Mouse (Mus musculus) mouse embryonic stem cell (cell line): ENCODE results near the gene Dcps.

Experiments used
- in situ Hi-C, 2 experiments: fragments of 300-500 bp; cut with MboI; formaldehyde crosslinking; loops; 1 replicate in 1 of 2; 3 replicates in 1 of 2; pipeline ENCODE4 v1.14.3; 2019 to 2020; ENCODE audit warnings: low sequenced_read_pairs in 2 of 2, low pct_unique_long_range_greater_than_20kb in 1 of 2, mixed read lengths in 1 of 2; ENCODE audit not compliant: unreplicated experiment in 1 of 2

Gene Dcps

GRCm38 (mm10) chr9:35175251-35176123 lies at the start of gene Dcps:
Dcps (minus strand) TSS chr9:35176061.
- in situ Hi-C loops = no loop called here

- in situ Hi-C loops = no loop called here
These were observed 47.6 kb upstream of the Dcps start for GRCm38 (mm10) chr9:35223466-35223865.

DNA sequence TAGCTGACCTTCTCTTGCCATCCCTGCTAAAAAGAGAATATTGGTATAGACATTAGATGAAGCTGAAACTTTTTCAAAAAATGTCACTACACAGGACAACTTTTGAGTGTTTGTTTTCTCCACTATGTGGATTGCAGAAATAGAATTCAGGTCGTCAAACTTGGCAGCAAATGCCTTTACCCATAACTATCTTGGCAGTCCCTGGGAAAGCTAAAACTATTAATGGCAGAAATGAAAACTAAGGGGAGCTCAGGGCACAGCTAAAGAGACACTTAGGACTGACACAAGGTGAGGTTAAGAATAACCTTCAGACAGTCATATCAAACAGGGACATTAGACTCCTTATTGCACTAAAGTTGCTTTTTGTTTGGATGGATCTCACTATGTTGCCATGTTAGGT lies 42.1 kb upstream of the Dcps start:
- in situ Hi-C loops = no loop called here

DNA sequence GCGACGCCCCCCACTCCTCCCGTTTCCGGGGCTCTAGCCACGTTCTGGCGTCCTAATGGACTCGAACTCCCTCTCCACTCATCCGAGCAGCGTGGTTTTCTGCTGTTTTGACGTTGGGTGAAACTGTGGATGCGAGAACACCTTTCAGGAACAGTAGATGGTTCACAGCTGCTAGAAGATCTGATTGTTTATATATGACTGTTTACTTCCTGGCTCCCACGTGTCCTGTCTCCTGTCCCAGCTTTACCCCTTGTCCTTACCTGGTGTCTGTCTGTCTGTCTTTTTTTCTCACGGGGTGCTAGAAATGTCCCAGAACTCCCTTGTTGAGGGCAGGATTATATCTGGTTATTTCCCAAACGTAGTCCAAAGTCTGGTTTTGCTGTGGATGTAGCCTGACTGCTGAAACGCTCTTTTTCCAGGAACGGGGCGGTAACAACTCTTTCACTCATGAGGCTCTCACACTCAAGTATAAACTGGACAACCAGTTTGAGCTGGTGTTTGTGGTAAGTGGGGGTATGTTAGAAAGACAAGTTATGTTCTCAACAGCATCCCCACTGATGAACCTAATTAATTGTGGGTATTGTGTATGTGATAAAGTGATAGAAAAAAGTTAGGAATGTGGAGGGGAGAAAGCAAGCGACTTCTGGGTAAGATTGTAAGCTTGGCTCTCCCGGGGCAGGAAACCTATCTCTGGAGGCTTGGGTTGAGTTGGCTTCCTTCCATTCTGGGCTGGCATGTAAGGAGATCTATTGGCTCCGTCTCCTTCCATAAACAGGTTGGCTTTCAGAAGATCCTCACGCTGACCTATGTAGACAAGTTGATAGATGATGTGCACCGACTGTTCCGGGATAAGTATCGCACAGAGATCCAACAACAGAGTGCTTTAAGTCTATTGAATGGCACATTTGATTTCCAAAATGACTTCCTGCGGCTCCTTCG lies 36.0 kb upstream of the Dcps start:
- in situ Hi-C loops = no loop called here

- in situ Hi-C loops = no loop called here
These were observed 34.9 kb upstream of the Dcps start, which contains the start of gene Foxred1 for GRCm38 (mm10) chr9:35210542-35211474. Foxred1 (minus strand) TSS chr9:35211055.

- in situ Hi-C loops = no loop called here
These were observed 28.6 kb upstream of the Dcps start for GRCm38 (mm10) chr9:35204421-35204820.

DNA sequence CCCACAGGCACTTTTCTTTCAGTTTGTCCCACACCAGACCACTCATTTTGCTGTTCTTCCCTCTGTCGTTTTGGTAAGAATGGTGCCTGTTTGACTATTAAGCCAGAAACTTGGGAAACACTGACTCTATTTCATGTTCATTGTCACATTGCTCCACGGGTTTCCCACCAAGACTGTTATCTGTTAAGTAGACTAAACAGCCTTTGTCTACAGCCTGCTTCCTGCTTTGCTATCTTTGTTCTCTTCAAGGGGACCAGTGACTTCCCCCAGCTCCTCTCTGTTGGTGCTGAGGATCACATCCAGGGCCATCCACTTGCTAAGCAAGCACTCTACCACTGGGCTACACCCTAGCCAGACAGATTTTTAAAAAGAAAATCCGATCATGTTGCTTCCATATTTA lies 27.7 kb upstream of the Dcps start:
- in situ Hi-C loops = no loop called here

DNA sequence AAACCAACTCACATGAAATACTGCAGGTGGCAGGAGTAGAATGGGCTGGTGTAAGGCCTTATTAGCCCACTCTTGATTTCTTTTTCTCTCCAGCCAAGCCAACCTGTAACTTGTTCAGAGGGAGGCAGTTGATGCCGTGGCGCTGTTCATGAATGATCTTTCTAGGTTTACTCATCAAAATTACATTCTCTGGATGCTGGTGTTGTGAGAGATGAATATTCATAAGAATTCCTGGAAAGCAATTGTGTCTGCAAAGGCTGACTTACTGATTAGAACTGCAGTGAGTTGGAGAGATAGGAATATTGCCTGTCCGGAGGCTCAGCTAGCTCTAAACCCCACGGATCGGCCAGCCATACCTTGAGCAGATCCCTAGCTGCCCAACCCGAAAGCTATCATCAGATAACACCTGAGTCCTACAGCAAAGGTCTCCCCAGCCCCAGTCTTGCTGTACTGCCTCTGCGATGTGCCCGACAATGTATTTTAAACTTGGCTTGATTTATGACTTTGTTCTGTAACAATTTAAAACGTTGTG lies 24.7 kb upstream of the Dcps start:
- in situ Hi-C loops = no loop called here

DNA sequence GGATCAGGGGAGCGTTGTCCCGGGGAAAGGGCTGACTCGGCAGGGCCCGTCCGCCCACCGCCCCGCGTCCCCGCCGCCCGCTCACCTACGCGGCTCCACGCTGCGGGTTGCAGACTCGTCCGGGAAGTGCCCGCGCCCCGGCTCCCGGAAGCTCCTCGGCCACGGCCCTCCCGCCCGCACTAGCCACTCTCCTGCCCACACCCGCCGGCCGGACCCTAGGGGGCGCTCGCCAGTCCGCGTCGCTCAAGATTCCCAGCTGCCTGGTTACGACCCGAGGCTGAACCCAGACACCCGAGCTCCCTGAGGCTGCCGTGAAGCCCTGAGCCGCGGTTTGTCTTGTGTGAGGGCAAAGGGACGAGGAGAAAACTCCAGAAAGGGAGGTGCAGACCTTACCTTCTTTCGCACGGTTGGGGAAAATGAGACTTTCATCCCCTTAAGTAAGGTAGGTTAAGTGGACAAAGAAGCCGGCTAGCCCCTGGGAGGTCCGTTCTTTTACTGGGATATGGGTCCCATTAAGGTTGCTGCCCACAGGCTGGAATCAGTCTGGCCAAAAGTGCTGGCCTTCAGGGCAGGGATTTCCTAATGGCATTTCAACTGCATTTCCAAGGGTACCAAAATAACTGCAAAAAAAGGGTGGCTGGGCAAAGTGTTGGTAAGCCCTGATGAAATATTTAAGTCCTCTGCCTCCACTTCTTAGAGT lies 24.1 kb upstream of the Dcps start, which contains the start of the genes Srpr and Tirap:
TSS of gene Srpr (plus strand) at position 404 of the 700 bp plus-strand sequence.
TSS of gene Tirap (minus strand) at position 520 of the 700 bp plus-strand sequence.
- in situ Hi-C loops = no loop called here

GRCm38 (mm10) chr9:35198945-35199771 lies 23.3 kb upstream of the Dcps start:
- in situ Hi-C loops = no loop called here

- in situ Hi-C loops = no loop called here
These were observed 22.5 kb upstream of the Dcps start for GRCm38 (mm10) chr9:35198351-35198750.

- in situ Hi-C loops = no loop called here
These were observed 21.8 kb upstream of the Dcps start for GRCm38 (mm10) chr9:35197625-35198024.

- in situ Hi-C loops = no loop called here
These were observed 18.2 kb upstream of the Dcps start for GRCm38 (mm10) chr9:35194048-35194447.

- in situ Hi-C loops = no loop called here
These were observed 17.2 kb upstream of the Dcps start for GRCm38 (mm10) chr9:35192983-35193542.

- in situ Hi-C loops = no loop called here
These were observed 12.8 kb upstream of the Dcps start for GRCm38 (mm10) chr9:35188700-35189099.

DNA sequence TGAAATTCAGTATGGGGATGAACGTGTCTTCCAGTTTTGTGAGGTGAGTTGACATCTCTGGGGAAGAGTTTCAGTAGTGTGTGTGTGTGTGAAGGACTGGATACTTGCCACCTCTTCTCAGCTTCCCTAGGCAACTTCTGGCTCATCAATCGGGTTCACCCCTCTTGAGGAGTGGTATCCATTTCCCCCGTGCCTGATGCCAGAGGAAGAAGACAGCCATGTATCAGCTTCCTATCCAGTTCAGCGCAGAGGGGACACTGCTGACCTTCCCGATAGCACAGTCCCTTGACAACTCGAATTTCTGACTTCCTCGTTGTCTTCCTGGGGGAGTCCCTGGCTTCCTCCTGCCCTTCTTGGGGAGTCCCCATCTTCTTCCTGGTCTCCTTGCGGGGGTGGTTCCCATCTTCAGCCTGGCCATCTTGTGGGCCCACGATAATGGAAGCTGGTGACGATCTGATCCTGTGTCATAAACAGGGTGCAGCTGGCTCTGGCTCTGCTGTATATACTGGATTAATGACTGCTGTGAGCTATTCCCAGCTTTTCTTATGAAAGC lies 11.6 kb upstream of the Dcps start:
- in situ Hi-C loops = no loop called here
